Mouse (Mus musculus): ENCODE measurements around the gene Spdye4b.
"Not testable (repeated sequence)": the region's sequence is repeated elsewhere in the genome, so short reads cannot be mapped to it uniquely, and the experiment has no call there.

The Spdye4b gene

GRCm38 (mm10) chr5:143180255-143181076 is at the start of gene Spdye4b, which contains the start of gene Rbak:
TSS of gene Spdye4b (plus strand) at chr5:143181017.
TSS of gene Rbak (minus strand) at chr5:143180775.
- peak; percentile 52 to 59 for DNase-seq (ENCODE audit: low spot score in 2 of 2)

- DNase-seq (ENCODE audit: low spot score in 2 of 2) = no peak
Measured at GRCm38 (mm10) chr5:143132935-143133514, 47.8 kb upstream of the Spdye4b start.

- not testable (repeated sequence) for DNase-seq (ENCODE audit: low spot score in 2 of 2)
Measured at GRCm38 (mm10) chr5:143134216-143135010, 46.4 kb upstream of the Spdye4b start.

- DNase-seq (ENCODE audit: low spot score in 2 of 2) = no peak
Measured at GRCm38 (mm10) chr5:143135042-143135441, 45.8 kb upstream of the Spdye4b start.

- no peak for DNase-seq (ENCODE audit: low spot score in 2 of 2)
Measured at GRCm38 (mm10) chr5:143137580-143137979, 43.2 kb upstream of the Spdye4b start.

- DNase-seq (ENCODE audit: low spot score in 2 of 2) = no peak
Measured at GRCm38 (mm10) chr5:143147481-143147880, 33.3 kb upstream of the Spdye4b start, which contains the start of gene Olfr718-ps1. TSS of gene Olfr718-ps1 (minus strand) at chr5:143147581.

- no peak for DNase-seq (ENCODE audit: low spot score in 2 of 2)
Measured at GRCm38 (mm10) chr5:143148661-143149060, 32.2 kb upstream of the Spdye4b start.

GRCm38 (mm10) chr5:143149536-143149935 is 31.3 kb upstream of the Spdye4b start:
- no peak for DNase-seq (ENCODE audit: low spot score in 2 of 2)

GRCm38 (mm10) chr5:143150044-143150443 is 30.8 kb upstream of the Spdye4b start:
- DNase-seq (ENCODE audit: low spot score in 2 of 2) = no peak

GRCm38 (mm10) chr5:143153756-143154155 is 27.1 kb upstream of the Spdye4b start:
- no peak for DNase-seq (ENCODE audit: low spot score in 2 of 2)

- DNase-seq (ENCODE audit: low spot score in 2 of 2) = no peak
Measured at GRCm38 (mm10) chr5:143155534-143155933, 25.3 kb upstream of the Spdye4b start.

GRCm38 (mm10) chr5:143165508-143166070 is 15.2 kb upstream of the Spdye4b start:
- peak in 1 of 2 experiments; percentile 13 for DNase-seq (ENCODE audit: low spot score in 2 of 2)

GRCm38 (mm10) chr5:143175970-143176369 is 4.8 kb upstream of the Spdye4b start:
- no peak for DNase-seq (ENCODE audit: low spot score in 2 of 2)

GRCm38 (mm10) chr5:143177541-143178200 is 3.1 kb upstream of the Spdye4b start:
- DNase-seq (ENCODE audit: low spot score in 2 of 2) = no peak

- no peak for DNase-seq (ENCODE audit: low spot score in 2 of 2)
Measured at GRCm38 (mm10) chr5:143179179-143179578, 1.6 kb upstream of the Spdye4b start.

GRCm38 (mm10) chr5:143188014-143188413 is 7.2 kb downstream of the Spdye4b start:
- not testable (repeated sequence) for DNase-seq (ENCODE audit: low spot score in 2 of 2)

- DNase-seq (ENCODE audit: low spot score in 2 of 2) = no peak
Measured at GRCm38 (mm10) chr5:143192806-143193205, 12.0 kb downstream of the Spdye4b start.

GRCm38 (mm10) chr5:143194747-143195146 is 13.9 kb downstream of the Spdye4b start:
- not testable (repeated sequence) for DNase-seq (ENCODE audit: low spot score in 2 of 2)

GRCm38 (mm10) chr5:143195166-143195565 is 14.3 kb downstream of the Spdye4b start:
- no peak for DNase-seq (ENCODE audit: low spot score in 2 of 2)

- DNase-seq (ENCODE audit: low spot score in 2 of 2) = no peak
Measured at GRCm38 (mm10) chr5:143196506-143196905, 15.7 kb downstream of the Spdye4b start.

- DNase-seq (ENCODE audit: low spot score in 2 of 2) = no peak
Measured at GRCm38 (mm10) chr5:143205015-143205414, 24.2 kb downstream of the Spdye4b start.

All from spleen, postnatal 14 days (tissue).